Mouse (Mus musculus): ENCODE results near the gene P2rx3. TPM values are rescaled to one million over a fixed set of nuclear protein-coding genes. Genes with fewer than 3 reads are reported as not detected.
A peak's percentile ranks its signal among the peaks of the same experiment; 100 is the strongest.

The P2rx3 gene
- total and polyA plus RNA-seq, 2 experiments from 2014 or later = 0.41 TPM; not detected in 1

GRCm38 (mm10) chr2:85066937-85067336 is 29.7 kb upstream of the P2rx3 start:
- Histone ChIP-seq H3K27ac (ENCODE audit: low read depth, low read length) (no peak overlapping the region), H3K27me3 (ENCODE audit: insufficient read depth, low read length) (no peaks in the 10 kb centered on the region), H3K36me3 (ENCODE audit: insufficient read depth) (peaks cover 40% of the 10 kb centered on the region), H3K4me2 (ENCODE audit: low read depth) (no peak overlapping the region), H3K4me3 (ENCODE audit: low read depth, low read length) (no peak overlapping the region), H3K9me3 (ENCODE audit: low read length) (no peaks in the 10 kb centered on the region), H3K9ac (no peak overlapping the region), H3K4me1 (ENCODE audit: insufficient read depth) (no peaks in the 10 kb centered on the region)
- DNase-seq (no peak), ATAC-seq (no peak)
- no peak for TF ChIP-seq CTCF (IDR thresholded peaks at IDR 0.05; ENCODE audit: low read depth)
- 95% methylated on average over 5 of the region's 5 CpGs for WGBS

- DNase-seq (no peak), ATAC-seq (no peak)
- Histone ChIP-seq H3K9ac (no peak overlapping the region), H3K4me1 (ENCODE audit: insufficient read depth) (no peaks in the 10 kb centered on the region), H3K36me3 (ENCODE audit: insufficient read depth) (peaks cover 33% of the 10 kb centered on the region), H3K27ac (ENCODE audit: low read depth, low read length) (no peak overlapping the region), H3K4me3 (ENCODE audit: low read depth, low read length) (no peak overlapping the region), H3K4me2 (ENCODE audit: low read depth) (no peak overlapping the region), H3K9me3 (ENCODE audit: low read length) (no peaks in the 10 kb centered on the region), H3K27me3 (ENCODE audit: insufficient read depth, low read length) (no peaks in the 10 kb centered on the region)
- 90% methylated on average over 12 of the region's 12 CpGs for WGBS
- no peak for TF ChIP-seq CTCF (IDR thresholded peaks at IDR 0.05; ENCODE audit: low read depth)
Measured at GRCm38 (mm10) chr2:85065141-85065875, 28.0 kb upstream of the P2rx3 start.

- Histone ChIP-seq H3K9ac (no peak overlapping the region), H3K4me2 (ENCODE audit: low read depth) (0 out of 2 replicates have a peak overlapping the region, but pooled peaks have one; percentile 21), H3K4me3 (ENCODE audit: low read depth, low read length) (no peak overlapping the region), H3K27me3 (ENCODE audit: insufficient read depth, low read length) (no peaks in the 10 kb centered on the region), H3K36me3 (ENCODE audit: insufficient read depth) (peaks cover 63% of the 10 kb centered on the region), H3K27ac (ENCODE audit: low read depth, low read length) (no peak overlapping the region), H3K4me1 (ENCODE audit: insufficient read depth) (no peaks in the 10 kb centered on the region), H3K9me3 (ENCODE audit: low read length) (no peaks in the 10 kb centered on the region)
- TF ChIP-seq CTCF (IDR thresholded peaks at IDR 0.05; ENCODE audit: low read depth) = no peak
- DNase-seq = no peak
- WGBS = 33% methylated on average over 10 of the region's 10 CpGs
- no peak for ATAC-seq
Measured at GRCm38 (mm10) chr2:85061107-85061541, 23.9 kb upstream of the P2rx3 start.

DNA sequence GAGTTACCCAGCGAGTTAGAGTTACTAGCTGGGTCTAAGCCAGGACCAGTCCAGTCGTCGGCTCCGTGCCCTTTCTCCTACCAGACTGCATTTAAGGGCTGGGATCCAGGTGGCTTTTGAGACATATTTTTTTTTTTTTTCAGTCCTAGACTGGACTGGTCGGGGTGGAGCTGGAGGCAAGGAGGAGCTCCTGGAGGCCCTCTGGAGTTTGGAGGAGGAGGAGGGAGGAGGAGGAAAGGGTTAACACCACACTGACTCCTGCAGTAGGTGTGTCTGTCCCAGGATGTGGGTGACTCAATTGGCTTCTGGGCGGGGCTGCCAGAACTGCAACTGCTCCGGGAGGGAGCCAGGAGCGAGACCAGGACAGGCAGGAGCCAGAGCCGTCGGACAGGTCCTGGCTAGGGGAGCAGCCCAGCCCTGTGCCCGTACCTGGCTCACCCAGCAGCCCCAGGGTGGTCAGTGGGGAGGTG is 23.4 kb upstream of the P2rx3 start:
- H3K4me3 ChIP-seq (ENCODE audit: low read depth, low read length) = no peak overlapping the region
- 0 out of 2 replicates have a peak overlapping the region, but pooled peaks have one; percentile 21 for H3K4me2 ChIP-seq (ENCODE audit: low read depth)
- no peaks in the 10 kb centered on the region for H3K27me3 ChIP-seq (ENCODE audit: insufficient read depth, low read length)
- no peaks in the 10 kb centered on the region for H3K4me1 ChIP-seq (ENCODE audit: insufficient read depth)
- H3K27ac ChIP-seq (ENCODE audit: low read depth, low read length) = no peak overlapping the region
- DNase-seq = no peak
- 0 out of 2 replicates have a peak, but pooled peaks have one; percentile 23 for ATAC-seq
- H3K36me3 ChIP-seq (ENCODE audit: insufficient read depth) = peaks cover 67% of the 10 kb centered on the region
- 18% methylated on average over 11 of the region's 11 CpGs for WGBS
- H3K9me3 ChIP-seq (ENCODE audit: low read length) = no peaks in the 10 kb centered on the region
- no peak for TF ChIP-seq CTCF (IDR thresholded peaks at IDR 0.05; ENCODE audit: low read depth)
- no peak overlapping the region for H3K9ac ChIP-seq

GRCm38 (mm10) chr2:85059677-85060076 is 22.4 kb upstream of the P2rx3 start:
- Histone ChIP-seq H3K4me3 (ENCODE audit: low read depth, low read length) (no peak overlapping the region), H3K9me3 (ENCODE audit: low read length) (no peaks in the 10 kb centered on the region), H3K27me3 (ENCODE audit: insufficient read depth, low read length) (no peaks in the 10 kb centered on the region), H3K27ac (ENCODE audit: low read depth, low read length) (no peak overlapping the region), H3K4me2 (ENCODE audit: low read depth) (no peak overlapping the region), H3K36me3 (ENCODE audit: insufficient read depth) (peaks cover 72% of the 10 kb centered on the region), H3K4me1 (ENCODE audit: insufficient read depth) (no peaks in the 10 kb centered on the region), H3K9ac (no peak overlapping the region)
- ATAC-seq (no peak), DNase-seq (no peak)
- WGBS = 92% methylated on average over 6 of the region's 6 CpGs
- TF ChIP-seq CTCF (IDR thresholded peaks at IDR 0.05; ENCODE audit: low read depth) = no peak; the same call in 1 of the 2 replicates

- Histone ChIP-seq H3K36me3 (ENCODE audit: insufficient read depth) (peaks cover 72% of the 10 kb centered on the region), H3K27me3 (ENCODE audit: insufficient read depth, low read length) (no peaks in the 10 kb centered on the region), H3K4me3 (ENCODE audit: low read depth, low read length) (no peak overlapping the region), H3K9me3 (ENCODE audit: low read length) (no peaks in the 10 kb centered on the region), H3K9ac (no peak overlapping the region), H3K4me1 (ENCODE audit: insufficient read depth) (no peaks in the 10 kb centered on the region), H3K4me2 (ENCODE audit: low read depth) (no peak overlapping the region), H3K27ac (ENCODE audit: low read depth, low read length) (no peak overlapping the region)
- TF ChIP-seq CTCF (IDR thresholded peaks at IDR 0.05; ENCODE audit: low read depth) = no peak
- ATAC-seq (no peak), DNase-seq (no peak)
- WGBS = 88% methylated on average over 5 of the region's 5 CpGs
Measured at GRCm38 (mm10) chr2:85056711-85057110, 19.4 kb upstream of the P2rx3 start.

- H3K36me3 ChIP-seq (ENCODE audit: insufficient read depth) = peaks cover 60% of the 10 kb centered on the region
- TF ChIP-seq CTCF (IDR thresholded peaks at IDR 0.05; ENCODE audit: low read depth) = no peak
- H3K4me3 ChIP-seq (ENCODE audit: low read depth, low read length) = no peak overlapping the region
Measured at GRCm38 (mm10) chr2:85053192-85053816, 16.0 kb upstream of the P2rx3 start.

More at GRCm38 (mm10) chr2:85053192-85053816, 16.0 kb upstream of the P2rx3 start:
- ATAC-seq (no peak), DNase-seq (no peak)
- H3K9ac ChIP-seq = no peak overlapping the region
- H3K9me3 ChIP-seq (ENCODE audit: low read length) = no peaks in the 10 kb centered on the region
- H3K27ac ChIP-seq (ENCODE audit: low read depth, low read length) = no peak overlapping the region
- H3K4me2 ChIP-seq (ENCODE audit: low read depth) = no peak overlapping the region
- H3K4me1 ChIP-seq (ENCODE audit: insufficient read depth) = peaks cover 23% of the 10 kb centered on the region
- WGBS = 89% methylated on average over 5 of the region's 5 CpGs
- no peaks in the 10 kb centered on the region for H3K27me3 ChIP-seq (ENCODE audit: insufficient read depth, low read length)

Data from forebrain, postnatal 0 days (tissue).